Mouse (Mus musculus) ES-E14 (cell line): ENCODE results near the gene Cdh10. TPM values are rescaled to one million over a fixed set of nuclear protein-coding genes. Genes with fewer than 3 reads are reported as not detected.

Source experiments
- DNase-seq: peaks from one replicate; pipeline ENCODE4 v3.0.0-alpha.2; 2013; ENCODE audit warnings: low read depth, low spot score
- H3K27ac ChIP-seq: 2 replicates; pipeline ENCODE4 v1.5.1; 2012; ENCODE audit warnings: low read depth, mild to moderate bottlenecking, low read length, moderate library complexity, mixed read lengths; ENCODE audit not compliant: poor library complexity, insufficient read depth, severe bottlenecking
- H3K36me3 ChIP-seq: 2 replicates; pipeline ENCODE4 v1.6.1; 2012; ENCODE audit warnings: mild to moderate bottlenecking, low read length, moderate library complexity, mixed read lengths; ENCODE audit not compliant: control insufficient read depth, poor library complexity, insufficient read depth, severe bottlenecking
- H3K4me1 ChIP-seq, 2 experiments: fragments of 150-350 bp in 1 of 2; sonication (generic) in 1 of 2; 2 replicates each; pipeline ENCODE4 v1.6.1; 2012; ENCODE audit warnings: low read length in 2 of 2, mild to moderate bottlenecking in 1 of 2, mixed read lengths in 1 of 2; ENCODE audit not compliant: control insufficient read depth in 2 of 2, insufficient read depth in 2 of 2, poor library complexity in 1 of 2
- H3K4me3 ChIP-seq, 2 experiments: fragments of 150-350 bp in 1 of 2; sonication (generic) in 1 of 2; 2 replicates each; pipeline ENCODE4 v1.5.1; 2012; ENCODE audit warnings: low read length in 2 of 2, low read depth in 1 of 2, mild to moderate bottlenecking in 1 of 2, mixed read lengths in 1 of 2; ENCODE audit not compliant: insufficient read depth in 1 of 2, poor library complexity in 1 of 2, severe bottlenecking in 1 of 2
- H3K9ac ChIP-seq: 2 replicates; pipeline ENCODE4 v1.6.1; 2012; ENCODE audit warnings: low read depth, mild to moderate bottlenecking, low read length, mixed read lengths; ENCODE audit not compliant: poor library complexity, insufficient read depth, severe bottlenecking
- H3K9me3 ChIP-seq: fragments of 150-350 bp; sonication (generic); 2 replicates; pipeline ENCODE4 v1.6.1; 2012; ENCODE audit warnings: low read depth, mild to moderate bottlenecking, low read length; ENCODE audit not compliant: control insufficient read depth, insufficient read depth
- CHD2 ChIP-seq: IDR thresholded peaks from 2 replicates; pipeline ENCODE4 v1.6.1; 2014; ENCODE audit warnings: mild to moderate bottlenecking, low read depth, low read length, inconsistent platforms
- HCFC1 ChIP-seq: IDR thresholded peaks from 2 replicates; pipeline ENCODE4 v1.6.1; 2012; ENCODE audit warnings: low read length, inconsistent platforms, borderline replicate concordance; ENCODE audit not compliant: insufficient read depth
- MAFK ChIP-seq: IDR thresholded peaks from 2 replicates; pipeline ENCODE4 v1.6.1; 2014; ENCODE audit warnings: mild to moderate bottlenecking, low read depth, low read length, inconsistent platforms; ENCODE audit not compliant: insufficient read depth
- ZC3H11A ChIP-seq: IDR thresholded peaks from 2 replicates; pipeline ENCODE4 v1.6.1; 2012; ENCODE audit warnings: low read depth, mild to moderate bottlenecking, inconsistent platforms, low read length, borderline replicate concordance
- ZNF384 ChIP-seq: IDR thresholded peaks from 2 replicates; pipeline ENCODE4 v1.6.1; 2012; ENCODE audit warnings: low read depth, low read length, inconsistent platforms
- in situ Hi-C, 2 experiments: fragments of 600-800 bp; cut with MboI; formaldehyde crosslinking; loops; one replicate each; pipeline ENCODE4 v1.15.1; 2025; ENCODE audit warnings: low sequenced_read_pairs in 2 of 2, inconsistent platforms in 1 of 2; ENCODE audit not compliant: unreplicated experiment in 2 of 2
- total RNA-seq: library from RNA; depleted of rRNA; stranded (reverse); fragments of 300-350 nt; gene quantifications from 2 replicates; pipeline ENCODE4 v1.2.3, GENCODE M21; 2012

Gene Cdh10
- total RNA-seq, 1 experiment, result 1.6 TPM

- in situ Hi-C loops, result no loop called here
- Histone ChIP-seq H3K9me3 (no peaks in the 10 kb centered on the region), H3K36me3 (no peaks in the 10 kb centered on the region), H3K9ac (no peak overlapping the region), H3K4me3 (no peak overlapping the region), H3K27ac (no peak overlapping the region), H3K4me1 (no peaks in the 10 kb centered on the region)
- TF ChIP-seq ZNF384 (no peak), CHD2 (no peak), ZC3H11A (peak; percentile 60; the same call in 1 of the 2 replicates), MAFK (peak; percentile 96), HCFC1 (no peak)
- peak; percentile 73 for DNase-seq
Observed at GRCm38 (mm10) chr15:18821114-18821756, 2.5 kb downstream of the Cdh10 start.

- in situ Hi-C loops, result no loop called here
- no peak for TF ChIP-seq MAFK
- TF ChIP-seq HCFC1, result no peak
- no peak for TF ChIP-seq ZC3H11A
- no peak for TF ChIP-seq CHD2
- no peak for TF ChIP-seq ZNF384
- no peaks in the 10 kb centered on the region for H3K4me1 ChIP-seq
Observed at GRCm38 (mm10) chr15:18823420-18823819, 4.7 kb downstream of the Cdh10 start.

GRCm38 (mm10) chr15:18832263-18832662 lies 13.5 kb downstream of the Cdh10 start:
- Histone ChIP-seq H3K9ac (no peak overlapping the region), H3K9me3 (no peaks in the 10 kb centered on the region)
- TF ChIP-seq ZNF384 (no peak), CHD2 (no peak), ZC3H11A (no peak), HCFC1 (no peak), MAFK (no peak)

More at GRCm38 (mm10) chr15:18823420-18823819, 4.7 kb downstream of the Cdh10 start:
- H3K27ac ChIP-seq, result no peak overlapping the region
- H3K9ac ChIP-seq, result no peak overlapping the region
- H3K4me3 ChIP-seq, result no peak overlapping the region
- no peaks in the 10 kb centered on the region for H3K9me3 ChIP-seq
- H3K36me3 ChIP-seq, result no peaks in the 10 kb centered on the region
- no peak for DNase-seq

GRCm38 (mm10) chr15:18841769-18842168 lies 23.0 kb downstream of the Cdh10 start:
- no peak for DNase-seq
- in situ Hi-C loops, result no loop called here
- H3K27ac ChIP-seq, result no peak overlapping the region
- H3K9ac ChIP-seq, result no peak overlapping the region
- no peaks in the 10 kb centered on the region for H3K4me1 ChIP-seq
- no peaks in the 10 kb centered on the region for H3K36me3 ChIP-seq
- H3K4me3 ChIP-seq, result no peak overlapping the region
- no peak for TF ChIP-seq MAFK
- no peak for TF ChIP-seq ZC3H11A
- TF ChIP-seq ZNF384, result no peak
- TF ChIP-seq HCFC1, result no peak
- no peak for TF ChIP-seq CHD2
- no peaks in the 10 kb centered on the region for H3K9me3 ChIP-seq

More at GRCm38 (mm10) chr15:18832263-18832662, 13.5 kb downstream of the Cdh10 start:
- no peak overlapping the region for H3K4me3 ChIP-seq
- no peak overlapping the region for H3K27ac ChIP-seq
- no peaks in the 10 kb centered on the region for H3K4me1 ChIP-seq
- no peaks in the 10 kb centered on the region for H3K36me3 ChIP-seq
- in situ Hi-C loops, result no loop called here
- peak; percentile 42 for DNase-seq
